Mouse (Mus musculus) kidney, adult 2 months (tissue): ENCODE results near the gene Col4a3.

Source experiments
- CTCF ChIP-seq: fragments of 200-500 bp; conservative IDR thresholded peaks from 2 replicates; pipeline ENCODE4 v1.5.1; 2011; ENCODE audit warnings: low read depth, mild to moderate bottlenecking, control low read depth, low read length, moderate library complexity, mixed read lengths; ENCODE audit not compliant: insufficient read depth, insufficient read length
- POLR2A ChIP-seq: fragments of 200-500 bp; IDR thresholded peaks from one replicate; pipeline ENCODE4 v1.6.1; 2011; ENCODE audit warnings: low read depth, low read length, control low read depth

- TF ChIP-seq CTCF (no peak), POLR2A (no peak)
Measured at GRCm38 (mm10) chr1:82619981-82620380, 33.3 kb downstream of the Col4a3 start.
